Mouse (Mus musculus) activated CD4-positive, CD25-positive, alpha-beta regulatory T cell, adult 9 weeks (primary cell): ENCODE measurements around the gene Creb3l4. TPM values are rescaled to one million over a fixed set of nuclear protein-coding genes. Genes with fewer than 3 reads are reported as not detected.

Experiments
- polyA plus RNA-seq: library from polyadenylated mRNA; unstranded; fragments of 100-300 nt; shearing (Covaris generic); gene quantifications from one replicate; pipeline ENCODE4 v1.2.1, GENCODE M21; 2017

The Creb3l4 gene
- not detected for polyA plus RNA-seq

GRCm38 (mm10) chr3:90242984-90243775 is at the start of gene Creb3l4:
Creb3l4 (minus strand) TSS chr3:90243512.

GRCm38 (mm10) chr3:90292345-90293275 is 49.3 kb upstream of the Creb3l4 start, which contains the start of gene Gatad2b:
Gatad2b (plus strand) TSS chr3:90293178.

GRCm38 (mm10) chr3:90265034-90265931 is 22.0 kb upstream of the Creb3l4 start, which contains the start of gene Dennd4b:
Dennd4b (plus strand) TSS chr3:90265185.

GRCm38 (mm10) chr3:90253653-90254418 is 10.5 kb upstream of the Creb3l4 start, which contains the start of gene Crtc2:
Crtc2 (plus strand) TSS chr3:90254163.

GRCm38 (mm10) chr3:90247960-90248745 is 4.8 kb upstream of the Creb3l4 start, which contains the start of gene Slc39a1:
Slc39a1 (plus strand) TSS chr3:90248172.

GRCm38 (mm10) chr3:90231507-90232333 is 11.6 kb downstream of the Creb3l4 start, which contains the start of gene Jtb:
Jtb (plus strand) TSS chr3:90231597.

GRCm38 (mm10) chr3:90213377-90213866 is 29.9 kb downstream of the Creb3l4 start, which contains the start of the genes Rps27 and Rab13:
Rps27 (minus strand) TSS chr3:90213651.
Rab13 (plus strand) TSS chr3:90213695.

Other genes starting within 250 kb of the Creb3l4 start
- 114 TPM for gene Hax1, start 244.7 kb downstream of the Creb3l4 start, polyA plus RNA-seq
- 163 TPM for gene 4933434E20Rik, start 191.9 kb downstream of the Creb3l4 start, polyA plus RNA-seq
- 273 TPM for gene Ubap2l, start 190.9 kb downstream of the Creb3l4 start, polyA plus RNA-seq
- 945 TPM for gene Tpm3, start 170.9 kb downstream of the Creb3l4 start, polyA plus RNA-seq
- gene Nup210l, start 139.4 kb downstream of the Creb3l4 start, polyA plus RNA-seq = 0.81 TPM
- 2,953 TPM for gene Rps27, start 29.9 kb downstream of the Creb3l4 start, polyA plus RNA-seq
- gene Rab13, start 29.8 kb downstream of the Creb3l4 start, polyA plus RNA-seq = not detected
- gene Jtb, start 11.9 kb downstream of the Creb3l4 start, polyA plus RNA-seq = 172 TPM
- gene Slc39a1, start 4.7 kb upstream of the Creb3l4 start, polyA plus RNA-seq = 4.2 TPM
- gene Crtc2, start 10.7 kb upstream of the Creb3l4 start, polyA plus RNA-seq = 101 TPM
- 58.5 TPM for gene Dennd4b, start 21.7 kb upstream of the Creb3l4 start, polyA plus RNA-seq
- 12.7 TPM for gene Gatad2b, start 49.7 kb upstream of the Creb3l4 start, polyA plus RNA-seq
- gene Slc27a3, start 146.4 kb upstream of the Creb3l4 start, polyA plus RNA-seq = 0.27 TPM
- gene Ints3, start 190.1 kb upstream of the Creb3l4 start, polyA plus RNA-seq = 47.0 TPM
- gene Npr1, start 222.4 kb upstream of the Creb3l4 start, polyA plus RNA-seq = not detected
- 104 TPM for gene Ilf2, start 232.6 kb upstream of the Creb3l4 start, polyA plus RNA-seq
- gene Snapin, start 247.5 kb upstream of the Creb3l4 start, polyA plus RNA-seq = 93.0 TPM